Mouse (Mus musculus) lung, postnatal 25 days (tissue): ENCODE data around the gene Lrrc26.

Experiments
- DNase-seq: peaks from one replicate; pipeline ENCODE4 v3.0.0; 2022; ENCODE audit warnings: low spot score

Lrrc26 gene

DNA sequence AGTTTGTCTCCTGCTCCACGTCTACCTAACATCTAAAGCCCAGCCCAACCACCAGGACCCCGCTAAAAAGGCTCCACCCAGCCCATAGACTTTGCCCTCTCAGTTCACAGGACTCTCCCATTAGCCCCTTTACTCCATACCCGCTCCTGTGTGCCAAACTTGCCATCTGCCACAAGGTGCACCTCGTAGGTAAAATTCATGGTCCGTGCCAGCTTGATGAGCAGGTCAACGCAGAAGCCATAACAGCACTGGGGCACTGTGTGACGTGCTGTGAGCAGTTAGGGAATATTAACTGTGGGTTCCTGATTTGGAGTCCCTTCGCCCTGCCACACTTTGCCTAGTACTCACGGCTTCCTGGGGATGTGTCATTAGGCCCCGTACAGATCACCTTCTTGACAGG, 8.3 kb downstream of the Lrrc26 start:
- no peak for DNase-seq

DNA sequence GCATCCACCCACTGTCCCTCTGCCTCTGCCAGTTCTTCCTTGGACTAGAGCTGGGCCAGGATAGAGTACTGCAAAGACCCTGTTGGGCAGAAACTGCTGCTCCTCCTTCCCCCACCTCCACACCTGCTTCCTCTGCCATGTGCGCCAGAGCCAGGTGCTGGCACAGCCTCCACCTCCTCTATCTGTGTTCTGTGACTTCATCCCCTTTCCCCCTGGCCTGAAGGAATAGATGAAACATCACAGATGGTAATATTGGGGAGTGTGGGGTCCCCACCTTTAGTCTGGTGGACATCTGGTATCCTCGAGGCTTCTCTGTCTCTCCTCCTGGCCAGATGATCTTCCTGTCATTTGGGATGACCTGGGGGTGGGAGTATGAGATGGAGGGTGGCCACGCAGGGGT, 13.7 kb downstream of the Lrrc26 start:
- no peak for DNase-seq

DNA sequence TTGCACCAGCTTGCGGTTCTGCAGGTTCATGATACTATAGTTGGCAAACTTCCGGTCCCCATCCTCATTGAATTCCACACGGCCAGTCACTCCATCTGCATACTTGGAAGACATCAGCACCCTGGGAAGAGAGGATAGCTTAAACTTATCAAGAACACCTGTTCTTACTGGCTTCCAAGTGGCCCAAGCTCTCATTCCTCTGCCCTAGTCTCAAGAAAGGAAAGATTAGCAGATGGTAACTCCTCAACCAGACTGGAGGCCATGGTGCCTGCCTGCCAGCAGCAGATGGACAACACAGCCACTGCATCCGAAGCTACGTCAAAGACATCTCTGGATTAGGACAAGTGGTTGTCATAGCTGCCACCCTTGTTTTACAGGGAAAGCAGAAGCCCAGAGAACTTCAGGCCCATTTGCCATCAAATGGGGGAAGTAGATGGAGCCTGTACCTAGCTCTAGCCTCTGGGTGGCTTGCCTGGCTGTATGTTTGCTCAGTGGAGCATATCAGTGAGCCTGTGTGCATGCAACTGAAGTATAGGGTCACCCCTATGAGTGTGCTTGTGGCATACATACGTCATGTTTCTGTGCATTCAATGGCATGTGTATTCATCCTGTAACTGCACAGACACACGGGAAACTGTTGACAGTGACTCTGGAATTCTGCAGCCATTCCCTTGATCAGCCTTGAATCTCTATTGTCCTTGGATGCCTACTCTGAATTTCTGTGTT, 14.4 kb downstream of the Lrrc26 start:
- DNase-seq, result no peak

DNA sequence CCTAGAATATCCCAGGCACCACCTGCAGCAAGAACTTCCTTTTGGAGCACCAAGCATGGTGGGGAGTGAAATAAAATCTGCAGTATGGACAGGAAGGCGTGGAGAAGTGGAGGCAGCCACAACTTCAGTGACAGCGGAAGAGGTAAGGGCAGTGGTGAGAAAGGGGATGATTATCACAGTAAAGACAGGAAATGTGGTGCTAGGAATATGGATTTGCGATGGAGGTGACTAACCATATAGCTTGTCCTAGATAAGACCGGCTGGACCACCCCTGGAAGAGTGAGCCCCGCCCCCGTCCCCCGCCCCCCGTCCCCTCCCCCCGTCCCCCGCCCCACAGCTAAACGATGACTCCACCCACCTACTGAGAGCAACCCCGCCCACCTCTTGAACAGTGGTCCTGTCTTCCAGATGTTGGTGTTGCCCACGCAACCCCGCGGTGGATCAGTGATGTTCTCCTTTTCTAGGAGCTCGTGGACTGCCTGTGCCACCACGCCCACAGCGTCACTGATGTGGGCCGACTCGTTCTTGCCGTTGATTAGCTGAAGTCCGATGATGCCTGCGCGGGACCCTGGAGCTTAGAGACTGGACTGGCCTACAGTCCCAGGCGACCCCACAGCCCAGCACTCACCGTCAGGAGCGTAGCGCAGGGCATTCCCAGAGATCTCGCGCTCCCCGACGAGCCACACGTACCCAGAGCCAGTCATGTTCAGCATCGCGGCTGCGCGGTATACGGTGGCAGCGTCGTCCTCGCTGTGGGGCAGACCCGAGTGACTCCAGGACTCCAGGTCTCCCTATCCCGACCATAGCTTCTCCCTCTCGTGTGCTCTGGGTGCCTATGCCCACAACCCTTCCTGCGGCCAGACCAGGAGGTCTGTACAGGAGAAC, 15.2 kb downstream of the Lrrc26 start:
- DNase-seq, result no peak

DNA sequence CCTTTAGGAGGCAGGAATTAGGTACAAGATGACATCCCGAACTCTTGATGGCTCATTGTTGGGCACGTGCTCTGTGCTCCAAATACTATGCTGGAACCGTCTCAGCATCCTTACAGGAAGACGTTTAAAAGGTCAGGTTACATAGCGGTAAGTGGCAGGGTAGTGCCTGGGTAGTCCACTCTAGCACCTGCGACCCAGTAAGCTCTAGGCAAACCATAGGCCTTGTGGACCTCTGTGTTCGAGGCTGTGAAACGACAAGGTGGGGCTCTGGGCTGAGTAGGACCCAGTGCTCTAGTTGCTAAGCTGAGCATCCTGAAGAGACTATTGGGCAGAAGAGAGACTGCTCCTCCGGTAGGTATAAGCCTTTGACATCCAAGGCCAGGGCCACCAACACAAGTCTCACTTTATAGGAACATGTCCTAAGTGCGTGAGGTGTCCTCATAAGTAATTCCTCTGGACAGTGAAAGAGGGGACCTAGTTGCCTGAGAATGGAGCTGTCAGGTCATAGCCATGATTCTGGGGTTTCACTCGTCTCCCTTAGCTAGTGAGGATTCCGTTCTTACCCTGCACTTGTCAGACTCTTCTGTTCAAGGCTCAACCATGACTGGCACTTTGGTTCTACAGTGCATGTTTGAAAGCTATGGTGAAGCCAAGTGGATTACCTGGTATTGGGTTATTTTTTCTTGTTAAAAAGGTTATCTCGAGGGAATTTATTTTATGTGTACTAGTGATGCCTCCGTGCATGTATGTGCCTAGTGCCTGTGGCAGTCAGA, 16.1 kb downstream of the Lrrc26 start:
- no peak for DNase-seq

DNA sequence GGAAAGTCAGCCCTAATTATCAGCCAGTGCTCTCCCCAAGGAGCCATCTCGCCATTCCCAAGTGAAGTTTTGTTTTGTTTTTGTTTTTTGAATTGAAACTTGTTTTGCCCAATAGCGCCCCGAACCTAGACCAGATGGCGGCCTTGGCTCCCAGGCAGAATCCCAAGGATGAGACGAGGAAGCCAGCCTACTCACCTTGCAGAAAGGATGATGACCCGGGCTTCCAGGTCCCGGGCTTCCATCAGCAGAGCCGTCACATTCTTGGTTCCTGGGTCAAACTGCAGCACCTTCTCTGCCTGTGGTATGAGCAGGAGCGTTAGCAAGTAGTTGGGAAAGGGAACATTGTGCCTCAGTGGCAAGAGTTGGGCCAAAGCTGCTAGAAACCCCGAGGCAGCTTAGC, 20.5 kb downstream of the Lrrc26 start:
- no peak for DNase-seq

DNA sequence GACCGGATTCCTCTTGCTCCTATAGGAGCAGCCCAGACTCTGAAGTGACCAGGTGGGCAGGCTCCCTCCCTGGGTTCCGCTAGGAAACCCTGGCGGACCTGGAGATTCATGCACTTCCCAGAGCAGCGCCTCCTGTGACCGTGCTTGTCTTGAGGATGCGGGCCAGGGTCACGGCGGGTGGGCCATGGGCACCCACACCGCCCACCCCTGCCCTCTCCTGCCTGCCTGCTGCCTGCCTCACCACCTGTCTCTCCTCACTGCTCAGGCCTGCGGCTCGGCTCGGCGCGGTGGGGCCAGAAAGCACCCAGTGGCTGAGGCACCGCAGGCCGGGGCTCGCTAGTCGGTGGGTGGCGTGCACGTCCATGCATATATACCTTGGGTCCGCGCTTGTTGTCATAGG, 21.3 kb downstream of the Lrrc26 start:
- no peak for DNase-seq

DNA sequence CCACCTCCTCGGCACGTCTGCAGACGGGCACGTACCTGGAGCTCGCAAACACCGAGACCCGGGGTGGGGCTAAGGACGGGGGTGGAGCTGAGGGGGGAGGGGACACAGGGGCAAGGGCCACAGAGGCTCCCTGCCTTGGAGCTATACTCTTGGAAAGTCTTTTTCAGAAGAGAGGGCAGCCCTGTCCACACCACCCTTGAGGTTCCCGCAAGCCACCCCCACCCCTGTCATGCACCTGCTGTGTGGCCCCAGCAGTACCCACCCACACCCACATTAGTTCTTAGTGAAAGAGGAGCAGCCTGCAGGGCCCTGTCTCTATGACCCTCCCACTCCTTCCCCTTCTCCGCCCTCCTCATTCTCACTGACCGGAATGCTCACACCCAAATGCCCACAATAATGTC, 21.8 kb downstream of the Lrrc26 start:
- no peak for DNase-seq

DNA sequence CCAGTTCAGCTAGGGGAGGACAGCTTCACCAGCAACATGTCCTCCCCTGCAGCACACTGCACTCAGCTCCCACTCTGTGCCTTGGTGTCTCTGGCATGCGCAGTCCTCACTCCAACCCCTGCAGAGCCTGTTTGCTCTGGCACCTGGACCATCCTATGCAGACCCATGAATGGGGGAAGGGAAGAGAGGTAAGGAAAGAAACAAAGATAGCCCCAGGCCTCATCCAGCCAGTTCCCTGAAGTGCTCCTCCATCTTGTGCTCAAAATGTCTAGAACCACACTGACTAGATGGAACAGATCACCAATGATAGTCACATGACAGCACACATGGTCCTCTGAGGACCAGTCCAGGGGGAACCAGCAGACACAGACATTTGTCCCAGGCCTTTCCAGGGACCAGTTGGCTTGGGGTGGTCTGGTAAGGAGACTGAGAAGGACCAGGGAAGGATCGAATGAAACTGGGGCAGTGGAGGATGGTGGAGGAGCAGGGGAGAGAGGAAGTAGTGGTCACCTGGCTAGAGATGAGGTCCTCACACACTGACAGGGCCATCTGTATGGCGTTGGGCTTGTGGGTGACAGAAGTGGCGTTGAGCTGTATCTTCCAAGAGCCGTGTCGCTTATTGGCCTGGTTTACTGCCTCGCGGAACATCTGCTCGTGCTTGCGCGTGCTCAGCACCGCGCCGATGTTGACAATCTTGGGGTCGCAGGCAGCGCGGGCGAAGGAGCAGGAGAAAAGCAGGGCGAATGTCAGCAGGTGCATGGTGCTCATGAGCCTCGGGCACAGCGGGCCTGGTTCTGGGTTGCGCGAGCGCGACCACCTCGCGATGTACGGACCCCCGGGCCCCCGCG, 28.6 kb downstream of the Lrrc26 start:
- DNase-seq, result no peak

DNA sequence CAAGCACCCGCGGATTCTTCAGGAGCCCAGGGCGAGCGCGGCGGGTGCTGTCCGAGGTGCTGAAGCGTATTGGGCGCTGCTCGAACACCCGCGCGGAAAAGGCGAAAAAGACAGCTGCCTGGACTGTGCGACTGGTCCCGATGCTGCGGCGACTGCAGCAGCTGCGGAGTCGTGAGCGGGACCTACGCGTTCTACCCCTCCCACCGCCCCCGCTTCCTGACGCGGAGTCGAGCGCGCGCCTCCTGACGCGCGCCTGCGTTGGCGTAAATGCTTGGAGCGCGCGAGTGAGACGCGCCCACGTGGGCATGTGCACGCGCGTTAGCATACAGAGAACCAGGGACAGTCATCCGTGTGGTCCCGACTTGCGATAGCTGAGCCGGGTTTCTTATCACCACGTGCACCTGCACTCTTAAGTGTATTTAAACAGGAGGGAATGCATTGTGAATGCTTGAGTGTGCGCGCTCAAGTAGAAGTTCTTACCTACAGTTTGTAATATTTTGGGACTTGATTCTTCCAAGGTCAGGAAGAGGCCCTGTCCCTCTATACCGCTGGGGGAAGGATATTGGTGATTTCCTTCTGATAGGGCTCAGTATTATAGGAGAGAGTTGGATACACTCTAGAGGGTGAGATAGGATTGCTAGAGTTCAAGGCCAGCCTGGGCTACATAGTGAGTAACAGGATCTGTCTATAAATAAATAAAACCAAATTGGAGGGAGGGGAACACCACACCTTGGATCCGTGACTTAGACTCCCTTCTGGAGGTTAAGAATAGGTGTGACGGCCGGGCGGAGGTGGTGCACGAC, 29.5 kb downstream of the Lrrc26 start, which contains the start of gene Grin1:
Grin1 (minus strand) TSS at position 217 of the 803 bp plus-strand sequence.
- DNase-seq, result peak; percentile 32

DNA sequence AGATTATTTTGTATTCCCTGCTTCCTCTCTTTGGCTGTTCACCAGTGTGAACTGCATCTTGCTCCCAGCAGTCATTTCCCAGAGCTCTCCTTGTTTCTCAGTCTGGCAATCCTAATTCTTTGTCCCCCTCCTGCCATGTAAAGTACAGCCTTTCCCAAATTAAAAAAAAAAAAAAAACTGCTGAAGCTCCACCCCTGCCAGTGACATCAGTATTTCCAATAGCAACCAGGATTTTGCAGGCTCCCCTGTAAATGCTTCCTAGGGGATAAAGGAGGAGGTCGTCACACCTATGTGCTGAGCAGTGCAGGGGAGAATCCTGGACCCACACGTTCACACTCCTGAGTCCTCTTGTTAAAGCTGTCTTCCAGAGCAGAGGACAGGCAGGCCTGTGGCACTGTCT, 30.4 kb downstream of the Lrrc26 start:
- DNase-seq, result no peak

DNA sequence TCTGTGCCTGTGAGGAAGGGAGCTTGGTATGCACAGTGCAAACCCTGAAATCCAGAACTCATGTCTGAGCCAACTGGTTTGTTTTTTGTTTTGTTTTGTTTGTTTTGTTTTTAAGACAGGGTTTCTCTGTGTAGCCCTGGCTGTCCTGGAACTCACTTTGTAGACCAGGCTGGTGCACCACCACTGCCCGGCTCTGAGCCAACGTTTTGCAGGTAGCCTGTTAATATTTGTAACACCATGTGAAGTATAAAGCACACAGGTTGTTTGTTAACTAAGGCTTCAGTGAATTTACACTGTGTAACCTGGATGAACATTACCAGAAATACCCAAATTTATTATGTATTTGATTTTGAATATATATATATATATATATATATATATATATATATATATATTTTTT, 36.3 kb downstream of the Lrrc26 start:
- DNase-seq, result no peak

DNA sequence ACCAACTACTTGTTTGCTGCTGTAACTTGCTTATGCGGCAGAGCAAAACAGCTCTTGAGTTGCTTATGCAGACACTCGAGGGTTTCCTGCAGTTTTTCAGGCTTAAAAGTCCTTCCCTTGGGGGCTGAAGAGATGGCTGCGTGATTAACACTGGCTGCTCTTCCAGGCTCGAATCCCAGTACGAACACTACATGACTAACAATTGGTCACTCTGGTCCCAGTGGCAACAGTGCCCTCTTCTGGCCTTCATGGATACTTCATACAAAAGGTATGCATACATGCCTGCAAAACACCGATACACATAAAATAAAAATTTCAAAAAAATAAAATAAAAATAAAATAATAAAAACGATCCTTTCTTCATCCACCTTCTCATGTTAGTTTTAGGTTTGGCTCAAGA, 38.7 kb downstream of the Lrrc26 start:
- DNase-seq, result no peak

DNA sequence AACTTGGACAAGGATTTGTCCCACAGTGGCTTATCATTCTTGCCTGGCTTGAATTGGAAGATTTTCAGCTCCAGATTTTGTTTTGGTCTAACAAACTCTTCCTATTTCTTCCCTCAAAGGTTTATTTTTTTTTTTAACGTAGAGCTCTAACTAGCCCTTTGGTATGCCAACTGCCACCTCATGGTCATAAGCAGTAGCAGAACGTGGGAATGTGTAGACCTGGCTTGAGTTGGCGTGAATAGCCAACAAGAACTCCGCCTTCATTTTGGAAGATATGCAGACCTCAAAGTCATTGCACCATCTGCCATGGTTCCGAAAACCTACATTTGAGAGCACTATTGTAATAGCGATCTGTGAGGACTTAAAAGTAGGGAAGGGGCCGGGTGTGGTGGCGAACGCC, 41.8 kb downstream of the Lrrc26 start:
- no peak for DNase-seq

DNA sequence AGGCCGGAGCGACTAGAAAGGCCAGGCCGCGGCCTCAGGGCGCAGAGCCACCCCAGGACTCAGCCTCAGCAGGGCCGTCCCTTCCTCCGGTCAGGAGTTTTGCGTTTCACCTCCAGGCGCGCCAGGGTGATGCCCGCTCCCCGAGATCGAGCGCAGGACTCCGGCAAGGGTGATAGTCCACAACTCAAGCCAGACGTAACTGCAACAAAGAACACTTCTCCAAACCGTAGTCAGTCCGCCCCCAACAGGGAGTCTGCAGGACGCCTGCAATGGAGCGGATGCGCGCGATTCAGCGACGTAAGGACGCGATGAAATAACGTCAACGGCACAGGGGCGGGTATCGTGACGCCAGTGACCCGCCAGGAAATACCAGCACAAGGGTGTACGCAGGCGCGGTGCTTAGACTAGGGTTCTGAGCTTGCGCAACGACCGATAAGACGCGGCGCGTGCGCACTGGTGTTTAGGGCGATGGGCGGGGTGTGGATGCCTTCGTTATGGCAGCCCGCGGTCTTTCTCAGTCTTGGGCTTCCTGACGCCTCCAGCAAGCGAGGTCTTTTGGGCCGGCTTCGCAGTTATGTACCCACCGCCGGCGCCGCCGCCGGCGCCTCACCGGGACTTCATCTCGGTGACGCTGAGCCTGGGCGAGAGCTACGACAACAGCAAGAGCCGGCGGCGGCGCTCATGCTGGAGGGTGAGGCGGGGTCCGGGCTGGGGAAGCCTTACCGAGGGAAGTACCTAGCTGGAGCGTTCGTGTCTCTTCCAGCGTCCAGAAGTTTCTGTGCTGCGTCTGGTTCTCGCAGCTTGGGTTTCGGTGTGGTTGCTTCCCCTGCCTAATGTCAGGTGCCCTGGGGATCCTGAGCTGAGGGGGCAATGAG, 42.8 kb downstream of the Lrrc26 start, which contains the start of gene Man1b1:
Man1b1 (plus strand) TSS at position 53 of the 875 bp plus-strand sequence.
- DNase-seq, result peak; percentile 99

DNA sequence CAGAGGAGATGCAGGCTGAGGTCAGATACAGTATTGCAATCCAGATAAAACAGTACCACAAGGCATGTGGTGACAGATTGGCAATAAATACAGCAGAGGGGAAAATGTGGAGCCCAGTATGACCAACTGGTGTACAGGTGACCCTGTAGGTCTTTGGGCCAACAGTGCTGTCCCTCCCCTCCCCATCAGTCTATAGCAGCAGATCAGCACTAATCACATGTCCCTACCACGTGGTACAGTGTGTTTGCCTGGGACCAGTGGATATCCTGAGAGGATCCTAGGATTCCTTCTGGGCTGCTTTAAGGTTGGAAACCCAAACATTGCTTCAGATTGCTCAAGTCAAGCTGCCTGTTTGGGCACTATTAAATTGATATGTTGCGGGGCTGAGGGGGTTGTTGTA, 43.9 kb downstream of the Lrrc26 start:
- DNase-seq, result no peak

DNA sequence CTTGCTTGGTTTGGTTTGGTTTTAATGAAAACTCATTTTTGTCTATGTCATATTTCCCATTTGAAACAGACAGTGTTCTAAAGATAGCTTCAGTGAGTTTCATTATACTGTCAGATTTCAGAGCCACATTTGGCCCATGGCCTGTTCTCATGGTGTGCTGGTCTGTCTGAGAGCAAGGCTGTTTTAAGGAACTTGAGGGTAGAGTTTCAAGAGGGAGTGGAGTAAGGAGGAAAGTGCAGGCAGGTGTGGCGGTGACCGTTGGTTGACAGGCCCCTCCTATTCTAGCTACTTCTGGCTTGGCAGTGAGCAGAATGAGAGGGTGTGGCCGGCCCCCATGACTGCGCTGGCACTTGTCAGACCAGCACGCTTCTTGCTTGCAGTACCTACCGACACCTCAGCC, 48.6 kb downstream of the Lrrc26 start:
- no peak for DNase-seq
